Mouse (Mus musculus) gastrocnemius, adult 8-10 months (tissue): ENCODE results near the gene Kcnn3. TPM values are rescaled to one million over a fixed set of nuclear protein-coding genes. Genes with fewer than 3 reads are reported as not detected.
A peak's percentile ranks its signal among the peaks of the same experiment; 100 is the strongest.

Experiments used
- DNase-seq, 2 experiments: peaks; one replicate each; pipeline ENCODE4 v3.0.0; 2022; ENCODE audit warnings: low spot score in 2 of 2
- total RNA-seq, 4 experiments: library from RNA; stranded (reverse); gene quantifications; 2 replicates each; pipeline ENCODE4 v1.2.4; 2022

Kcnn3 gene
- total RNA-seq, 4 experiments from 2014 or later, result 1.3 to 2.3 (median 1.8) TPM

DNA sequence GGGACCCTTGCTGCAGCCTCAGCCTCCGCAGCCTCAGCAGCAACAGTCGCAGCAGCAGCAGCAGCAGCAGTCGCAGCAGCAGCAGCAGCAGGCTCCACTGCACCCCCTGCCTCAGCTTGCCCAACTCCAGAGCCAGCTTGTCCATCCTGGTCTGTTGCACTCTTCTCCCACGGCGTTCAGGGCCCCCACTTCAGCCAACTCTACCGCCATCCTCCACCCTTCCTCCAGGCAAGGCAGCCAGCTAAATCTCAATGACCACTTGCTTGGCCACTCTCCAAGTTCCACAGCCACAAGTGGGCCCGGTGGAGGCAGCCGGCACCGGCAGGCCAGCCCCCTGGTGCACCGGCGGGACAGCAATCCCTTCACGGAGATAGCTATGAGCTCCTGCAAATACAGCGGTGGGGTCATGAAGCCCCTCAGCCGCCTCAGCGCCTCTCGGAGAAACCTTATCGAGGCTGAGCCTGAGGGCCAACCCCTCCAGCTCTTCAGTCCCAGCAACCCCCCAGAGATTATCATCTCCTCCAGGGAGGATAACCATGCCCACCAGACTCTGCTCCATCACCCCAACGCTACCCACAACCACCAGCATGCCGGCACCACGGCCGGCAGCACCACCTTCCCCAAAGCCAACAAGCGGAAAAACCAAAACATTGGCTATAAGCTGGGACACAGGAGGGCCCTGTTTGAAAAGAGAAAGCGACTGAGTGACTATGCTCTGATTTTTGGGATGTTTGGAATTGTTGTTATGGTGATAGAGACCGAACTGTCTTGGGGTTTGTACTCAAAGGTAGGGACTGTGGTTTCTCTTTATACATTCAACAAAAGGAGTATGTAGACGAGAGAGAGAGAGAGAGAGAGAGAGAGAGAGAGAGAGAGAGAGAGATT is 896 bp downstream of the Kcnn3 start:
- DNase-seq, result peak in 1 of 2 experiments; percentile 19

DNA sequence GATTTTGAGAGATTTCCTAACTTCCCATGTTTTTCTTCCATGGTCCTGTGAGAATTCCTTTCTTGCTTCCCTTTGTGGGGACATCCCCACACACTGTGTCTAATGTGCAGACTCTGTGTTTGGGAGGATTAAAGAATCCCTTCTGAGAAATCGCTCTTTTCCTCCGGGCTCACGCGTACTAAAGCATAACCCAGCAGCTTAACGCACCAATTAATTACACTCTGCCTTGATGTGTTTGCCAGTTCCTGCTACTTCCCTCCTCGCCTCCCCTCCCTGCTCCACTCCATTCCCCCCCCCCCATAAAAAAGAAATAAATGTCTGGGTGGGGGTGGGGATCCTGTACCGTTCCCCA is 1.5 kb downstream of the Kcnn3 start:
- no peak for DNase-seq

DNA sequence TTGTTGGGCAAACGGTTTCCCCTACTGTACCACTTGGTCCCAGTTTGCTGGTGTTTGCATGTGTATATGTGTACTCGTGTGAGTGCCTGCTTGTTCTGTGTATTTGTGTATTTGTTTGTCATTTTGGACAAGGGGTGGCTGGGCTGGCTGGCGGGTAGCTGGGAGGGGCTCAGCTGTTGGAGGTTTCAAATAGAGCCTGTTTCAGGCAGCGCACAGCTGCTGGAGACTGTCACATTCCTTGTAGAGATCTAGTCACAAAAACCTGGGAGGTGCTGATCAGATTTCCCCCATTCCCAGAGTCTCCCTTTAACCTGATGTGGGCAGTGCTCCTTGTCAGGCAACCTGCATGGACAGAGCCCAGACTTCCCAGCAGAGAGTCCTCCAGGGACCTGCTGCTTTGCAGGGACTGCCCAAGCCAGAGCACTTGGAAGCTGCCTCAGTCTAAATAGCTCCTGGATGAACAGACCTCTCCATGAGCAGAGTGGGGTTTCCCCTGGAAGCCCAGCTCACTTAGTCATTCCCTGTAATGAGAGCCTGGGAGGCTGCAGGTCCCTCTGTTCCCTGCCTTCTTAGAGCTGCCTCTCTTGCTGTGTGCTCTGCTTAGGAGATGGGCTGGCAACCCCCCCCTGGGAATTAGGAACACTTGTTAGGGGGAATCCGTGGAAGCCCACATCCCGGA is 2.6 kb downstream of the Kcnn3 start:
- peak in 1 of 2 experiments; percentile 12 for DNase-seq

DNA sequence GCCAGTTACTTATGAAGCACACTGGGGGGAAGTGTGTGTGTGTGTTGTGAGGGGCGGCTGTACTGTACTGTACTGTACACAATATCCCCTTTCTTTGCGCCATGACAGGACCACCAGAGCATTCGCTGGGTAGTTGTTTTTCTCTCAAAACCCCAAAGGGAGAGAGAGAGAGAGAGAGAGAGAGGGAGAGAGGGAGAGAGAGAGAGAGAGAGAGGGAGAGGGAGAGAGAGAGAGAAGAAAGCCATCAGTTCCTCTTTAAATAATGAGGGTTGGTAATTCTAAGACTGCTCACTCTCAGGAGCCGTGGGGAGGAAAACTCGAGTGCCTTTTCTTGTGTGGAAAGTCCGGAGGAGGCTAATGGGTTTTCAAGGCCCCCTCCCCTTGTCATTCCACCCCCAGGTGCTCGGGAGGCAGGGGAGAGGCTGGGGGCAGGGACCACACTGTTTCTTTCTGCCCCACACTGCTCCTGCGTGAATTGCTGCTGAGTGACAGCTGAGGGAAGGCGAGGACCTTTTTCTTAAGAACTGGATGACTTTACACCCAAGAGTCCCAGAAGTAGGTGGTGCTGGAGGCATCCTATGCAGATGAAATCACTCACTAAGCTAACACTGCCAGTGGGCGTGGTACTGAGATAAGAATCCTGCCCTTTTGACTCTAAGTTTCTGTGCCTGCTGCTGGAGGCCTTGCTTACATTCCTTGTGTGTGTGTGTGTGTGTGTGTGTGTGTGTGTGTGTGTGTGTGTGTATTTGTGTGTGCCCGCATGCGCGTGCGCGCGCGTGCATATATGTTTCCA is 6.5 kb downstream of the Kcnn3 start:
- no peak for DNase-seq

DNA sequence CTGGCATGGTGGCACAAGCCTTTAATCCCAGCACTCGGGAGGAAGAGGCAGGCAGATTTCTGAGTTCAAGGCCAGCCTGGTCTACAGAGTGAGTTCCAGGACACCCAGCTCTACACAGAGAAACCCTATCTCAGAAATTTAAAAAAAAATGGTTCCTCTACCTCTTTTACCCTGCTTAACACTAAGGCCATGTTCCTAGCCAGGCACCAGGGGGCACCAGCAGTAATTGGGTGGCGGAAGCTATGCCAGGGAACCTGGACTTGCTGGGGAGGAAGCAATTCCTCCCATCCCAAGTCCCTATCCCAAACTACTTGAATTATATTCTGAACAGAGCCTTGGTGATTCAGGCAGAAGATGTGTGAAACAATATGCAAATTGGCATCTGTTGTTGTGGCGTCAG is 9.8 kb downstream of the Kcnn3 start:
- no peak for DNase-seq

DNA sequence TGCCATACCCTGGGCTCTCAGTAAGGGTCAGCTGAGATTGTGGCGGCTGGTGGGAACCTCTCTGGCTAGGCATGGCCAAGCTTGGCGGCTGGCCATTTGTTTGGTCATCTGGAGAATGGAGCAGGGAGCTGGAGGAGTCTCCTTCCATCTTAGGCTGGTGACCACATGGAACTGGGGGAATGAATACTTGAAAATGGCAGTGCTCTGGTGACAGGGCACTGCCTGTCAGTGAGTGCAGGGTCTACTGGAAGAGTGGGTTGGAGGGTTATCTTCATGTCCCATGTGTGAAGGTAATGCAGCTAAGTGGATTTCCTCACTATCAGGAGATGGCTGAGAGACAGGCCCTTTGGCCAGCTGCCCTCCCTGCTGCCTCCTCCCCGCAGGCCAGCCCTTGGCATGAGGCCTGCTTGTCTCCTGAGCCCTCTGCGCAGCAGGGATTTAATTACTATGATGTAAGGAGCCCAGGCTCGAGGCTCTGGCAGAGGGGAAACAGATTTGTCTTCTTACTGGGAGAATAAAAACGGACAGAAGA is 14.7 kb downstream of the Kcnn3 start:
- DNase-seq, result peak in 1 of 2 experiments; percentile 59

DNA sequence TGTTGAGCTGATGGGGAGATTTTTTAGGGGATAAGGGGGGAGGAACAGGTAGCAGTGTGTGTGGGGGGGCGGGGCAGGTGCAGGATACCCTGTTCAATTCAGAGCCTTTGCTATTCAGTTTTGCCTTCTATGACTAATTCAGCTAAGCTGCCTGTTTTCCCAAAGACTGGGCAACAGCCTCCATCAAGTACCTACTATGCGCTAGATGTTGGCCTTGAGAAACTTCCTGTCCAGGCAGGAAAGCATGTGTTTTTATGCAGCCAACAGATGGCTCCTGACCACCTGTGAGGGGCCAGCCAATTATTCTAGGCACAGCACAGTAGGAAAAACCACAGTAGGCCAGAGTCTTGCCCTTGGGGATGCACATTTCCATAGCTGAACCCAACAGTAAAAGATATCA is 15.2 kb downstream of the Kcnn3 start:
- DNase-seq, result no peak

DNA sequence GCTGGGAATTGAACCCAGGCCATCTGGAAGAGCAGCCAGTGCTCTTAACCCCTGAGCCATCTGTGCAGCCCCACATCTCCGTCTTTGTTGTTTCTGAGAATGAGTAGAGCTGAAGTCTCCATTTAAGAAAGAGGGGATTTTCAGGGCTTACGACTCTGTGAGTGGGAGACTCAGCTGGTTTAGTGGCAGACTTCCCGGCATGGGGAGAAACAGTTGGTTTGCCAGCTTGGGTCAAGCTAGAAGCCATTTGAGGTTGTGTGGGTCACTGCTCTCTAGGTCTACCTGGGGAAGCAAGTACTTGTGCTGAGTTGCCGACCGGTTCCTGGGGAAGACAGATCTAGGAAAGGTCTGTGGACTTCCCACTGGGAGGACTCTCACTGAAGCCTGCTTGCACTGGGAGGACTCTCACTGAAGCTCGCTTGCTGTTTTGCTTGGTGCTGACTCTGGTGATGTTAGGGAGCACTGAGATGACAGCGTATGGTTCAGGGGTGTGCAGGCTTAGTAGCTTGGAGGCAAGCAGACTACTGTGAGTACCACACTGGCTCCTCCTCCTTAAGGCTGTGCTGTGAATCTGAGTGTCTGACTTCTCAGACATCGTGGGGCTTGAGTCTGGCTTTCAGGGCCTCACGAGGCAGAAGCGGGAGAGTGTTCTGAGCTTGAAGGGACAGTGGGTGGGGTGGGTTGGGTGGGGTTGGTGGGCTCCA is 19.2 kb downstream of the Kcnn3 start:
- DNase-seq, result no peak

DNA sequence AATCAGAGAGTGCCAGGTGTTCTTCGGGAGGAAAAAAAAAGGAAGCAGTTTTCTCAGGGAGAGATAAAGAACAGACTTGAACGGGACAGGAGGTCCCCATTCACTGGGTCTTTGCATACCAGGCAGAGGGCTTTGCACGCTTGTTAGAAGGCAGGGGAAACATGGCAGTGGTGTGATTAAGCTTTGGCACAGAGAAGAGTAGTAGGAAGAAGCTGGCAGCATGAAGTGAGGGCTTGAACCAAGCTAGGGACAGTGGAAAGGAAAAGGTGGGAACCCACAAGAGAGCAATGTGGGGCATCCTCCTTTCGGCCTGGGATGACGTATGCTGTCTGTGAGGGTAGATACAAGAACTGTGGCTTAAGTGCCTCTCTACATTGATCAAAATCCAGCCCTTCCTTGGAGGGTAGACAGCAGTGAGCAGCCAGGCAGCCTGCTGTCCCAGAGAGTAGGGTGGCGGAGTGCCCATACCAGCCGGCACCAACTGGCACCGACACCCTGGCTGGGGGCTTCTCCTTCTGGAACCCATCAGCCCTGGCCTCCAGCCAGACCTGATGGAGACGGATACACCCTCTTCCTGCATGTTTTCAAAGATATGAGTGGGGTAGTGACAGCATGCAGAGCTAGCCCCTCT is 19.9 kb downstream of the Kcnn3 start:
- no peak for DNase-seq

DNA sequence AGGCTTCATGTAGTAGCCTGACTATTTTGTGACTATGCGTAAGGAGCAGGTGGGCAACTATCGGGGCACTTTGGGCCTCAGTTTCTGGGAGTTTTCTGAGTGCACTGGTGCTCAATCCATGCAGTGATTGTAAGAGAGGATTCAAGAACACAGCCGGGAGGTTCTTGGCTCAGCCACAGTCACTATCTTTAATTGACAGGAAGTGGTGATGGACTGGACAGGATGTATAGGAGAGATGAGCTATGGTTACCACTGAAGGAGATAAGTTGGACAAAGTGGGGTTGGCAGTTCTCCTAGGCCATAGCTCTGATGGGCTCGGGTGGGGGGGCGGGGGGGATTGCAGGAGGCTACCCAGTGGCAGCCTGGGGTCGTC is 20.4 kb downstream of the Kcnn3 start:
- DNase-seq, result no peak

DNA sequence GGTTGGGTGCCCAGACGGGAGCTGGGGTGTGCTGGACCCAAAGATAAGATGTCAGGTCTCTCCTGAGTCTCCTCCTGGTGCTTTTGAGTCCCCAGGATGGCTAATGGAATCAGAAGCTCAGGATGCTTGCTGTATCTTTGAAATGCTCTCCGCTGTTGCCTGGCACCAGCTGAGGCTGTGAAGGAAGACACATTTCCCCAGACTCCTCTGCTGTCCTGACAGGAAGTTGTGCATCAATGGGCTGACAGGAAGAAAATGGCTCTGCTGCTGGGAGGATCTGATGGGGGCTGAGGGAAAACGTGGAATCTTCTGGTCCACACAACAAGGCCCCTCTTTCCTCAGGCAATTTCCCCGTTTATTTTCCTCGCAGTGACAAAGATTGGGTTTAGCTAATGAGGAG is 27.0 kb downstream of the Kcnn3 start:
- DNase-seq, result no peak

DNA sequence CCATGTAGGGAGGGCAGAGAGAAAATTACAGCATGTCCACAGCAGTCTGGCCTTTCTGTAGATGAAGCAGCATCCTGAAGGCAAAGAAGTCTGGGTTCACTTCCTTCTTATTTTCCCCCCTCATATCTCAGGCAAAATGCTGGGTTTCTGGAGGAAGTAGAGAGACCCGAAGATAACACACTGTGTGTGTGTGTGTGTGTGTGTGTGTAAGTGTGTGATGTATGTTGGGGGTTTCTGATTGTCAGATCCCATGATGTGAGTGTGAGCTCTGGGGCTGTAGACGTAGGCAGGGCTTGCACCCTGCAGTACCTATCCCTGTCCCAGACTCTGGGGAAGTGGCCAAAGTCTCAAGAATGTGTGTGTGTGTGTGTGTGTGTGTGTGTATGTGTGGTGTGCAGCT is 28.8 kb downstream of the Kcnn3 start:
- DNase-seq, result no peak

DNA sequence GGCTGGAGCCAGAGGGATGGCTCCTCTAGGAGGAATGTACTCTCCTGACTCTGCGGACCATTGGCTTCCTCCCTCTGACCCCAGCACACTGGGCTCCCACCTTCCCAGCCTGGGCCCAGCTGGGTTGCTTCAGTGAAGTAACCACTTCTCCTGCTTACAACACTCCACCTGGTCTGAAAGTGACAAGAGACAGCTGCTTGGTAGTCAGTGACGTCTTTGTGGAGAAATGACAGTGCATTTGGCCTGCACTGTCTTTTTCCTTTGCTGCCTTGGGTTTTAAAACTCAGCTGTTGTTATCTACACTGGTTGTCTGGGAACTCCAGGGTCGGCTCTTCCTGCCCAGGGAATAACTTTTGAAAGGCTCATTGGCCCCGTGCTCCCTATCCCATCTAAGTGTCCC is 29.5 kb downstream of the Kcnn3 start:
- DNase-seq, result no peak

DNA sequence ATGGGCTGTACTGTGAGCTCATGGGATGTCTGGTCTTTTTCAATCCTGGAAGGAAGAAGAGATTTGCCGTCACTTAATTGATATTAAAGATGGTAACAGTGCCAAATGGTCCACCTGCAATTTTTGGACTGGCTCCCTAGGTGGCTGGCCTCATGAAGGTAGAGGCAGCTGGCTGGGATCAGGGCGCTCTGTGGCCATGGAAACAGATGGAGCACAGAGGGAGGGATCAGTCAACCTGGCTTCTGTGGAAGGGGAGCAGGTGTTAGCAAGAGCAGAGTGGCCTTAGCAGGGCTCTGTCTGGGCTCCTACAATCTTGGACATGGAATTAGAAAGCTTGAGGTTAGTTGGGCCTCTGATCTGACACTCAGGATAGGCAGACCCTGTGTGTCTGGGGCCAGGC is 31.9 kb downstream of the Kcnn3 start:
- no peak for DNase-seq

DNA sequence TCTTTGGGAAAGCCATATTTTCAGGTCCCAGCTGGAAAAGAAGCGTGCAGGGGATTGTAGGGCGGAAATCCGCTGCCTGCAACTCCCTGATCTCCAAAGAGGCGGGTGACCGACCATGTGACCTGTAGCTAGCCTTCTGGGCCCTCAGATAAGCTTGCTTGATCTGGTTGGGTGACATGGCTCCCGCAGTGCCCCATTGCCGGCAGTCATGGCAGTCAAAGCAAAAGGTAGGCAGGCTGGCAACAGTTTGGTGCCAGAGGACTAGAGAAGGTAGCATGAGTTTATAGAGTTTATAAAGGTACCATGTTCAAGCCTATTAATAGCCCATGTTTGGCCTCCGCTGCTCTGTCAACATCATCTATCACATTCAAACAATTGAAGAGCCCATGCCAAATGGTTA is 33.5 kb downstream of the Kcnn3 start:
- DNase-seq, result no peak

DNA sequence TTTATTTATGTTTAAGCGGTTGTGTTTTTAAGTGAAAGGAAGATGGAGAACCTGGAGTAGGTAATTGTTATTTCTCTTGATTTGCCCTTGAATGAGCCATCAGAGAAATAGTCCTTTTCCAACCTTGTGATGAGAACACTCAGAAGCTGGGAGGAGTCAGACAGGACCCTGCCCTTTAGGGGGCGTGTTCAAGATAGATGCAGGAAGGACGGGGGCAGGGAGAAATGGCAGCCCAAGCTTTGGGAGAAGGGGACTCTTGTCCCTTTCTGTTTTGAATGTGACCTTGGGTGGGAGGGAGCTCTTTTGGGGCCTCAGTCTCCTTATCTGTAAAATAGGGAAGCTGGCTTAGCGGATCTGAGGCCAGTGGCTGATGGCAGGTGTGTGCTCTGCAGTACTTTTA is 34.0 kb downstream of the Kcnn3 start:
- no peak for DNase-seq

DNA sequence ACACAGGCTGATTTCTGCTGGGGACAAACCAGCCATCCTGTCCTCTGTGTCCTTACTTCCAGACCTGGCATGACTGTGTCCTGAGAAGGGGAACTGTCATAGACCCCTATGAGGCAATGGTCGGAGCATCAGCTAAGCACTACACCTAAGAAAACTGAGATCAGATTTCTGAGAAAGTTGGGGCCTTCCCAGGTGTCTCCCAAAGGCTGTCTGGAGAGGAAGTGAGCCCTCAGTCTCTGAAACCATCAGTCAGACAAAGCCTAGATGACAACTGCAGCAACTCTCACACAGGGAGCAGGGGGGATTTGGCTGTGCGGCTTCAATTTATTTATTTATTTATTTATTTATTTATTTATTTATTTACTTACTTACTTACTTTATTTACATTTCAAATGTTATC is 34.6 kb downstream of the Kcnn3 start:
- DNase-seq, result no peak

DNA sequence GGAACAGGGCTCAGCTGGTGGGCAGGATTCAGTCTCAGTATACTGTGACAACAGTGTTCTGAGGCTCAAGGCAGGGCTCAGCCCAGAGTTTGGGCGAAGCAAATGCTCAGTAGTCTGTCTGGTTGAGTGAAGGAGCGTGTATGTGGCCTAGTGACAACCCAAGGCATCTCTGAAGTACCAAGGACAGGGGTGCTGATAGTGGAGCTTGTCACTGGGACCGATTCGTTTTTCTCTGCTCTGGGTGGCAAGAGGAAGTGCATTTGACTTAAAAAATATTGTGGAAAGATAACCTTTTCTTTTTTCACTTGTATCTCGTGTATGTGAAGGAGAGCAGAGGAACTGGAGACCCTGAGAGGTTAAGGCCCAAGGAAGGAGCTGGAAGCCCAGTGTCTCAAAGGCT is 37.8 kb downstream of the Kcnn3 start:
- no peak for DNase-seq

DNA sequence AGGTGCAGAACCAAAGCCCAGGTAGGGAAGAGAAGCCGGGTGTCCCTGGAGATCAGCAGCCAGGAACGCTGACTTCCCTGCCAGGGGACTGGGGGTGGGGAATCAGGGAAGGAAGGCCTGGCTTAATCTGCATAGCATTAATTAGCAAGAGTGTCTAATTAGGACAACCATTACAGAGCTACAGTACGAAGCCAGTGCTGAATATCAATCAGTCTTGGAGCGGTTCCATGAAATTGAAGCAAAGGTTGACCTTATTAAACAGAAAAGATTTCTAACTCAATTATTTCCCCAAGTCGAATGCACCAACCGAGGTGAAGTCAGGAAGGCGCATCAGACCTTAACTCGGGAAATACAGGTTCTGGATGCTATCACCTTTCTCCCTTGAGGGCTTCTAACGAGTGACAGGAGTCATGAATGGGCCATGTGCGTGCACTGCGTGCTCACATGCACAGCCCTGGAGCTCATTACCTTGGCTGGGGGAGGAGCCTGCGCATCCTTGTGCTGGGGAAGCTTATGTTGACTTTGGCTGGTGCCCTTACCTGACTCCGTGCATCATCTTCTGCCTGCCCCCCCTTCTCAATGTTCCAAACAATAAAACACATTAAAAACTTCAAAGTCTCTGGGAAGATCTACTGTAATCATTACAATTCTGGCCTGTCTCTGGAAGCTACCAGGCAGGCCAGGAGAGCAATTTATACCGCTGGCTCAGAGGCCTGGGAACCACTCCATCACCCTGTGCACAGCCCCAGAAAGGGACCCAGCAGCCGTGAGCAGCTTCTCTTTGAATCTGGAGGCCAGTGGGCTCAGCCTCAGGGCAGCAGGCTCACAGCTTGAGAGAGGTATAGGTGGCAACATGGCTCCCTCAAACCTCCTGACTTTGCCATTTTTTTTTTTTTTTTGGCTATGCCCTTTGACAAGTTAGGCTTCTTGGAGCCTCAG is 39.3 kb downstream of the Kcnn3 start:
- no peak for DNase-seq

DNA sequence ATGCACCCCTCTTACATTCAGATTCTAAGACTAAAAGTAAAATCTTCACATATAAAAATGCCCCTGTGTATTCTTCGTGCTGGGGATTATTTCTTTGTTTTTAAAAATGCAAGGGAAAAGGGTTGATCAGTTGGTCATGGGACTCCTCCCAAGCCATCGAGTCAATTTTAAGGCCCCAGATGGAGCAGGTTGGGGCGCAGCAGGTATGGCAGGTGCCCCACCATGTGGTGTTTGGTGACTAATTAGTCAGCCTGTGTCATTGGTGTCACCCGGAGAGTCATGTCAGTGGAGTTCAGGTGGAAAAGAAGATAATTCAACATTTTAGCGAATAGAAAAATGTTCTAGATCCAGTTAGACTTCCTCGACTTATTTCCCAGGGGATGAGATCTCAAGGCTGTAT is 41.4 kb downstream of the Kcnn3 start:
- DNase-seq, result no peak
